Mouse (Mus musculus) lung, postnatal 0 days (tissue): Measurements from ENCODE around the gene Fam92b. TPM values are rescaled to one million over a fixed set of nuclear protein-coding genes. Genes with fewer than 3 reads are reported as not detected.

Source experiments
- ATAC-seq: fragments of 200-750 bp; cut with Nextera tagmentation; 2 replicates; pipeline ENCODE4 v1.8.0; 2017; ENCODE audit warnings: moderate library complexity
- DNase-seq: peaks from one replicate; pipeline ENCODE4 v3.0.0-alpha.2; 2016; ENCODE audit warnings: low spot score
- H3K27ac ChIP-seq: fragments of 300-500 bp; sonication (generic); 2 replicates; pipeline ENCODE4 v1.5.1; 2014; ENCODE audit warnings: antibody characterized with exemption, mild to moderate bottlenecking, low read length, mixed read lengths
- H3K27me3 ChIP-seq: fragments of 300-500 bp; sonication (generic); replicated peaks from 2 replicates; pipeline ENCODE4 v1.6.1; 2014; ENCODE audit warnings: low read length, mixed read lengths; ENCODE audit not compliant: insufficient read depth
- H3K36me3 ChIP-seq: fragments of 300-500 bp; sonication (generic); 2 replicates; pipeline ENCODE4 v1.6.1; 2014; ENCODE audit warnings: low read length, mixed read lengths; ENCODE audit not compliant: insufficient read depth
- H3K4me1 ChIP-seq: fragments of 300-500 bp; sonication (generic); 2 replicates; pipeline ENCODE4 v1.6.1; 2014; ENCODE audit warnings: antibody characterized with exemption, low read depth, low read length, mixed read lengths; ENCODE audit not compliant: insufficient read depth
- H3K4me2 ChIP-seq: fragments of 300-500 bp; sonication (generic); replicated peaks from 2 replicates; pipeline ENCODE4 v1.6.1; 2014; ENCODE audit warnings: low read depth, mild to moderate bottlenecking, low read length, moderate library complexity, mixed read lengths
- H3K4me3 ChIP-seq: fragments of 300-500 bp; sonication (generic); 2 replicates; pipeline ENCODE4 v1.5.1; 2014; ENCODE audit warnings: low read depth, low read length
- H3K9ac ChIP-seq: fragments of 300-500 bp; sonication (generic); replicated peaks from 2 replicates; pipeline ENCODE4 v1.6.1; 2014; ENCODE audit warnings: low read depth, mild to moderate bottlenecking
- H3K9me3 ChIP-seq: fragments of 300-500 bp; sonication (generic); 2 replicates; pipeline ENCODE4 v1.6.1; 2016; ENCODE audit warnings: low read length, mixed read lengths
- CTCF ChIP-seq: IDR thresholded peaks from 2 replicates; pipeline ENCODE4 v1.5.1; 2016; ENCODE audit warnings: antibody characterized with exemption, mild to moderate bottlenecking
- EP300 ChIP-seq: IDR thresholded peaks from 2 replicates; pipeline ENCODE4 v1.6.1; 2016; ENCODE audit warnings: antibody characterized with exemption, mild to moderate bottlenecking, control low read depth
- WGBS: fragments of 180-500 bp; shearing (Covaris S2); extraction: QIAGEN DNeasy Blood & Tissue Kit; methylation state at CpG from one replicate; pipeline ENCODE4 v1.1.7; 2014; 5-methylcytosine and 5-hydroxymethylcytosine counted together
- polyA plus RNA-seq: library from polyadenylated mRNA; unstranded; fragments of >200 nt; fragmentation: Nextera tagmentation; extraction: Ambion mirVana; gene quantifications from 2 replicates; pipeline ENCODE4 v1.2.1, GENCODE M21; 2015

Gene Fam92b
- polyA plus RNA-seq, 1 experiment from 2014 or later, result 3.9 TPM

- ATAC-seq (no peak), DNase-seq (peak; percentile 49)
- 28% methylated on average over 16 of the region's 17 CpGs for whole genome bisulfite sequencing
- TF ChIP-seq CTCF (no peak), EP300 (no peak)
- Histone ChIP-seq H3K4me1 (peaks cover 26% of the 10 kb centered on the region; the same call in 1 of the 2 replicates), H3K9me3 (no peaks in the 10 kb centered on the region), H3K4me2 (no peak overlapping the region), H3K27me3 (no peaks in the 10 kb centered on the region), H3K9ac (no peak overlapping the region), H3K36me3 (no peaks in the 10 kb centered on the region), H3K27ac (no peak overlapping the region), H3K4me3 (no peak overlapping the region)
These were observed 7.9 kb upstream of the Fam92b start for GRCm38 (mm10) chr8:120184850-120185792.

- Histone ChIP-seq H3K9me3 (no peaks in the 10 kb centered on the region), H3K4me1 (peaks cover 25% of the 10 kb centered on the region; the same call in 1 of the 2 replicates), H3K27ac (no peak overlapping the region), H3K36me3 (no peaks in the 10 kb centered on the region), H3K9ac (no peak overlapping the region), H3K4me3 (no peak overlapping the region), H3K27me3 (no peaks in the 10 kb centered on the region), H3K4me2 (no peak overlapping the region)
- TF ChIP-seq EP300, result no peak
- no peak for TF ChIP-seq CTCF
- 31% methylated on average over 9 of the region's 9 CpGs for WGBS
- DNase-seq (peak; percentile 52), ATAC-seq (peak; percentile 43)
These were observed 7.1 kb upstream of the Fam92b start for GRCm38 (mm10) chr8:120184366-120184765.

GRCm38 (mm10) chr8:120181861-120182414 lies 4.7 kb upstream of the Fam92b start:
- H3K27ac ChIP-seq, result no peak overlapping the region
- H3K9me3 ChIP-seq, result no peaks in the 10 kb centered on the region
- H3K4me2 ChIP-seq, result no peak overlapping the region
- peaks cover 20% of the 10 kb centered on the region; the same call in 1 of the 2 replicates for H3K4me1 ChIP-seq
- TF ChIP-seq CTCF, result 0 out of 2 replicates have a peak, but pooled peaks have one; percentile 1
- TF ChIP-seq EP300, result no peak
- H3K4me3 ChIP-seq, result no peak overlapping the region
- ATAC-seq (no peak), DNase-seq (no peak)
- no peaks in the 10 kb centered on the region for H3K36me3 ChIP-seq
- H3K9ac ChIP-seq, result no peak overlapping the region
- no peaks in the 10 kb centered on the region; the same call in 1 of the 2 replicates for H3K27me3 ChIP-seq
- WGBS, result 76% methylated on average over 4 of the region's 4 CpGs

- WGBS, result 77% methylated on average over 5 of the region's 5 CpGs
- DNase-seq, result no peak
- ATAC-seq, result no peak
- Histone ChIP-seq H3K36me3 (no peaks in the 10 kb centered on the region), H3K9me3 (no peaks in the 10 kb centered on the region), H3K9ac (no peak overlapping the region), H3K27ac (no peak overlapping the region), H3K4me2 (no peak overlapping the region), H3K27me3 (peaks cover 3% of the 10 kb centered on the region; the same call in 1 of the 2 replicates), H3K4me3 (no peak overlapping the region), H3K4me1 (peaks cover 15% of the 10 kb centered on the region; the same call in 1 of the 2 replicates)
- no peak for TF ChIP-seq EP300
- TF ChIP-seq CTCF, result no peak
These were observed 4.0 kb upstream of the Fam92b start for GRCm38 (mm10) chr8:120181274-120181673.

- H3K36me3 ChIP-seq, result no peaks in the 10 kb centered on the region
- H3K9me3 ChIP-seq, result no peaks in the 10 kb centered on the region
- TF ChIP-seq EP300 (no peak), CTCF (no peak)
- ATAC-seq, result peak; percentile 12; the same call in 1 of the 2 replicates
- H3K9ac ChIP-seq, result no peak overlapping the region
- H3K4me3 ChIP-seq, result no peak overlapping the region
- no peak overlapping the region for H3K27ac ChIP-seq
- 43% methylated on average over 7 of the region's 7 CpGs for WGBS
- H3K27me3 ChIP-seq, result peaks cover 4% of the 10 kb centered on the region; the same call in 1 of the 2 replicates
- peak; percentile 64 for DNase-seq
- no peak overlapping the region for H3K4me2 ChIP-seq
- H3K4me1 ChIP-seq, result 0 out of 2 replicates have a peak, but pooled peaks cover 8% of the 10 kb centered on the region
These were observed 3.2 kb upstream of the Fam92b start for GRCm38 (mm10) chr8:120180445-120180970.

- Histone ChIP-seq H3K36me3 (no peaks in the 10 kb centered on the region), H3K9ac (no peak overlapping the region), H3K27me3 (peaks cover 4% of the 10 kb centered on the region; the same call in 1 of the 2 replicates), H3K9me3 (no peaks in the 10 kb centered on the region), H3K4me3 (no peak overlapping the region), H3K4me2 (peak overlapping the region; percentile 45), H3K4me1 (0 out of 2 replicates have a peak, but pooled peaks cover 2% of the 10 kb centered on the region), H3K27ac (no peak overlapping the region)
- WGBS, result under 1% methylated on average over 10 of the region's 10 CpGs
- DNase-seq, result peak; percentile 91
- ATAC-seq, result peak; percentile 72
- TF ChIP-seq CTCF, result peak; percentile 96
- 0 out of 2 replicates have a peak, but pooled peaks have one; percentile 42 for TF ChIP-seq EP300
These were observed 1.8 kb upstream of the Fam92b start for GRCm38 (mm10) chr8:120179027-120179431.
